Mouse (Mus musculus) CD8-positive naive resting alpha-beta T cell, adult 2 months (primary cell): Measurements from ENCODE around the gene Gm16867.
"Not testable (repeated sequence)": the region's sequence is repeated elsewhere in the genome, so short reads cannot be mapped to it uniquely, and the experiment has no call there.

Experiments
- DNase-seq, 2 experiments: peaks; one replicate each; pipeline ENCODE4 v3.0.0; 2022; ENCODE audit warnings: low read depth in 2 of 2, low spot score in 2 of 2

Gene Gm16867

GRCm38 (mm10) chr14:69503174-69503573, at the start of gene Gm16867:
Gene Gm16867 (minus strand): TSS chr14:69503362.
- not testable (repeated sequence) for DNase-seq

DNA sequence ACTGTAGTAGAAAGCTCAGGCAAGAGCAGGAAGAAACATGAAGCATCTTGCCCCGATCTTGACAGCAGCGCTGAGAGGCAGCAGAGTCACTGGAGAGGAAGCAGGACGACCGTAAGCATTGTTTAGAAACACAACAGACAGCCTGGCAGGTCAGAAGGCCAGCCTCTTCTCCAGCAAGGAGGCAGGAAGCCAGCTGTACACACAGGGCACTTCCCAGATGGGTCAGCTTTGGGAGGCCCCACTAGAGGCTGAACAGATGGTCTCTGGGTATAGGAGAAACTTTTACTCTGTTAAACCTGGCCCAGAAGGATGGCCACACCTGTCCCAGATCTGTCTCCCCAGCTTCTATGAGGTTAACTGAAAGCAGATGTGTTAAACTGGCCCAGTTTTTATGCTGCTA, 44.1 kb upstream of the Gm16867 start:
- DNase-seq, result not testable (repeated sequence)

GRCm38 (mm10) chr14:69545052-69545451, 41.9 kb upstream of the Gm16867 start:
- DNase-seq, result not testable (repeated sequence)

DNA sequence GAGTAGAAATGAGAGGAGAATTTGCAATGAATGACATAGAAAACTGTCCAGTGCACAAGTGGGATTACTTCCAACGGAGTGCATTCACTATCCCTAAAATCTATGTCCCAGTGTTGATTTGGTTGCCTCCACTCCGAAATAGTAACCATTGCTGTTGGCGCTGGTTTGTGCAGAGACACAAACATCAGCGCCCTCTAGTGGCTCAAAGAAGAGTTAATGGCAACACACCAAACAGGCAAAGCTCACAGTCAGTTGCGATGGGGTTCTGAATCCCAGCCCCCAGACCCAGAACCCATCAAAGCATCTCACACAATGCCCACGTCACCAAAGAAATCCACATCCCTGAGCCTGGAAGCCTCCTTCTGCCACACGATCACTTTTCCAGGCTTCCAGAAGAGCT, 40.9 kb upstream of the Gm16867 start:
- DNase-seq, result not testable (repeated sequence)

GRCm38 (mm10) chr14:69542695-69543094, 39.5 kb upstream of the Gm16867 start:
- not testable (repeated sequence) for DNase-seq

DNA sequence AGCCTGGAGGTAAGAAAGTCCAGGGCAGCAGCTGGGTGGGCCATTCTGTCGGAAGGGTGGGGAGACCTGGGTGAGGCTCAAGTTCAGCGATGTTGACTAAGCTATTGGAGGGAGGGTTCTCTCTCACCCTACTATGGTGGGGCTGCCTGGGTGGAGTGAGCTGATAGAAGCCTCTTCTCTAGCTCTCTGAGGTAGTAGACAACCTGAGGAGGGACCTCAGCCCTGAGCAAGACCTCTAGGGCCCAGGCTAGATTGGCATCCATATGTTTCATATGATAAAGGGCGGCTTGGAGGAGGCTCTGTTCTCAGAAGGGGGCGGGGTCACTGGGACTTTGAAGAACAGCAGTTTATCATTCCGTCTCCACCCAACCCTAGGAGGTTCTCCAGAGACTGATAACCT, 37.0 kb upstream of the Gm16867 start:
- DNase-seq, result not testable (repeated sequence)

DNA sequence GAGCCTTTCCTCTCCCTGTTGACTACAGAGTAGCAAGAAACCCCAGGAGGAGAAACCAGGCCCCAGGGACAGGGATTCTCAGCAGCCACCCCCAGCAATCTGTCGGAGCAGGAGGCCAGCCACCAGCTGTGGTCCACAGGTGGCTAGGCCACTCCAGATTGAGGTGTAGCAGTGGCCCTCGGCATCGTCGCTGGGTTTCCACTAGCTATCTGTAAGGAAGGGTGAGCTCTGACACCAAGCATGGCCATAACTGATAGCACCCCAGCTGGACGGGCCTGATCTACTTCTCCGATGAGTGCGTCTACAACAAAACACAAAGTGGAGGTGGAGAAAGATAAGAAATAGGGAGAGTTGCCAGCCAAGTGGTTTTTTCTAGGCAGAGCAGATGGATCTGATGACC, 33.4 kb upstream of the Gm16867 start:
- DNase-seq, result not testable (repeated sequence)

GRCm38 (mm10) chr14:69526202-69526601, 23.0 kb upstream of the Gm16867 start:
- not testable (repeated sequence) for DNase-seq

GRCm38 (mm10) chr14:69523001-69523400, 19.8 kb upstream of the Gm16867 start:
- DNase-seq, result not testable (repeated sequence)

DNA sequence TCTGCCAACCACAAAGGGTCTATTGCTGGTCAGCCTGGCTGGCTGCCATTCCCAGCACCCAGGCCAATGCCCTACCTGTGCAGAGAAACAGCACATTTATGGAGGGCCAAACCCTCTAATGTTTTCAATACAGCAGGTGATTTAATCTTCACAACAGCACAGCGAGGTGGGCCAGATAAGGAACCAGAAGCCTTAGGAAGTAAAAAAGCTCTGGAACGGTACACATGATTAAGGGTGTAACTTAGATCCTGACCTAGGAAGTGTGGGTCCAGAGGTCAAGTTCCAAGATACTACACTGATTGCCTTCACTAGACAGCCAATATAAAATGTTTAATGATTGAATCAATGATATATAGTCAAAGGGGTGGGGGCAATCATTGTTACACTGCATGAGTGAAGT, 17.6 kb upstream of the Gm16867 start:
- not testable (repeated sequence) for DNase-seq

DNA sequence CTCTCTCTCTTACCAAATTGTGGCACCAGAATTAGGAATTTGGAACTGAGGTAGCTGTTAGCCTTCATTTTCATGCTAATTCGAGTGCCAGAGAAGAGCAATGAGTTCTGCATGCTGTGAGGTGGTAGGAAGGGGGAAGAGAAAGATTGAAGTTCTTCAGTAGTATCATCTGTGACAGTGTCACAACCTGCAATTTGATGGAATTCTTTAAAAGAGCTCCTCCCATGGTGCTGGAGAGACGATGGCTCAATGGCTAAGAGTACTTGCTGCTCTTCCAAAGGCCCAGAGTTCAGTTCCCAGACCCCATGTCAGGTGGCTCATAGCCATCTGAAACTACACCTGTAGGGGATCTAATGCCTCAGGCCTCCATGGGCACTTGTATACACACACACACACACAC, 9.3 kb upstream of the Gm16867 start, which contains the start of gene Gm27179:
TSS of gene Gm27179 (minus strand) at position 101 of the 400 bp plus-strand sequence.
- not testable (repeated sequence) for DNase-seq

DNA sequence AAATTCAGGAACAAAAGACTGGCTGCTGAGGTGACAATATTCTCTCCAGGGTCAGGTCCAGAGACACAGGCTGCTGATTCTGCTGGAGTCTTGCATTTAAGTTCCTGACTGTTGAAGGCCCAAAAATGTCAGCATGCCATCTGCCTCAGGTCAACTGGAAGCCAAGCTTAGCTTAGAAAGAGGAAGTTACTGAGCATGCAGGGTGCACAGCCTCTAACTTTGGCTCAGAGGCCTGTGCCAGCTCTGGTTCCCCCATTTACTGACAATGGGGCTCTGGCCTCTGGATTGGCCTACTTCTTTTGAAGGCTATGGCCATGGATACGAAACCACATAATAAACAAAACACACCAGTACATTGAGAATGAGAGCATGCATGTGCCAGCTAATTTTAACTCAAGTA, 3.8 kb upstream of the Gm16867 start:
- not testable (repeated sequence) for DNase-seq

- DNase-seq, result not testable (repeated sequence)
These were observed 567 bp downstream of the Gm16867 start for GRCm38 (mm10) chr14:69502440-69503150.

DNA sequence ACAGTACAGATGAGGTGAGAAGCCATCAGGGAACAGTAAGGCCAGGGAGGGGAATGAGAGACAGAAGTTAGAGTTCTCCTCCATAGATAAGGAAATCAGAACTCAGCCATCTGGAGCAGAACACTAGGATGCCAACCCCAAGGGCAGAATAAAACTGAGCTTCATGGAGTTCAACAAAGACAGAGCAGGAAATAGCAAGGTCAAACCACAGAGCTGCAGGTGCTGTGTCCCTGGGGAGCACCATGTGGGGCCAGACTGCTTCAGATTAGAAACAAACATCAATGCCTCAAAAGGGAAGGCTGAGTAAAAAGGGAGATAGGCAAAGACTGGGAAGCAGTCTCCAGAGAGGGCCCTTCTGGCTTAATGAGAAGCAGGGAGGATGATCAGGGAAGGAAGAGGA, 6.9 kb downstream of the Gm16867 start:
- not testable (repeated sequence) for DNase-seq

DNA sequence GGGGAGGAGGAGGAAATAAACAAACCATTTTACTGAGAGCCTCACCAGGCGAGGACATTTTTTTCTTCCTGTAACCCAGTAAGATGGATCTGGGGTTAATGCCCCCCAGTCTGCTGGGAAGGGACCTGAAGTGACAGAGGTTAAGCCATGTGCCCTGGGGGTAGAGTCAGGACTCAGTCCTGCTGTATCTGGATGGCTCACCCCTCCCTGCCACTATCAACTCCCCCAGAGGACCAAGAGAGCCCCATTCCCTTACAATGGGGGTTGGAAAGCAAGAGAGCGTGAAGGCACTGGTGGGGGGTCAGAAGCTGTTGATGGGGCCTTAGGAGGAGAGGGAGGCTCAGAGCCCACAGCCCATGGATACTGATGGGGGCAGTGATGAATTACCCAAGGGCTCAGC, 8.2 kb downstream of the Gm16867 start:
- not testable (repeated sequence) for DNase-seq

- DNase-seq, result not testable (repeated sequence)
These were observed 8.6 kb downstream of the Gm16867 start for GRCm38 (mm10) chr14:69494522-69494921.

- DNase-seq, result not testable (repeated sequence)
These were observed 15.2 kb downstream of the Gm16867 start for GRCm38 (mm10) chr14:69488001-69488400.

- not testable (repeated sequence) for DNase-seq
These were observed 17.6 kb downstream of the Gm16867 start for GRCm38 (mm10) chr14:69485466-69486135.

DNA sequence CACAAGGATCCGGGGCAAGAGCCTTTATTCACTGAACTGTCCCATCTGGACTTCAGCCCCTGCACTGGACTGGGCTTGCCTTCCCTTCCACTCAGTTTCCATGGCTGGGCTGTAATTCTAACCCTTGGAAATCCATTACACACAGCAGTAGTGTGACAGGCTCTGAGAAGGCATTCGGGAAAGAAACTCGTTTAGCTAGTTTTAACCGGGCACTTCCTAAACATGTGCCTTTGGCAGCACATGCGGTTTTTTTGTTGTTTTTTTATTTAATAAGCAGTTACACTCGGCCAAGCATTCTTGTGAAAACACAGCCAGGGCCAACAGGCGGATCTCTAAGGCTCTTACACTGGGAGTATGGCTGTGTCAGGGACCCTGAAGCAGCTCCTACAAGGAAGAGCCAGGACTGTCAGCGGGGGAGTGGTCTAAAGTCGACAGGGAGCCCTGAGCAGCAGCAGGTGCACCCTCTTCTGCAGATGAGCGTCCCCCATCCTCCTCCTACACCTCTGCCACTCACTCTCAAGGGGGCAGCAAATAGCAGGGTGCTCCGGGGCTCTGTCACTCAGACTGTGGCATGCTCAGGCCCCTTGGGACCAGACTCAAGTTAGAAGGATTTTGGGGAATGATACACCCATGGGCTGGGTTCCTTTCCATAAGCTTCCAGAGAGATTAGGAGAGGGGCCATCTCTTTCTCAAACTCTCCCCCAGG, 29.1 kb downstream of the Gm16867 start:
- not testable (repeated sequence) for DNase-seq

DNA sequence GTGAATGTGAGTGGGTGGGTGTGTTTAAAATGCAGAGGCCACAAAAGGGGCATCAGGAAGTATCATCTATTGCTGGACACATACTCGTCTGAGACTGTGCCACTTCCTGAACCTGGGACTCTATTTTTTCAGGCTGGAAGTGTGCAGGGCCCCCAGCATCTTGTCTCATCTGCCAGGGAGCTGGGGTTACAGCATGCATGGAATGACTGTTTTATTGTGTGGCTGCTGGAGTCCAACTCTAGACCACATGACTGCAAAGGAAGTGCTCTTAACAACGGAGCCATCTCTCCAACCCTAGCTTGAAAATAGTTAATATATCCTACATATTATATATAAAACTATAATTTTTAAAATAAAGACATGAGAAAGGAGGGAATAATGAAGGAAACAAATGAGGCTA, 29.8 kb downstream of the Gm16867 start:
- not testable (repeated sequence) for DNase-seq

GRCm38 (mm10) chr14:69470122-69470708, 32.9 kb downstream of the Gm16867 start:
- DNase-seq, result not testable (repeated sequence)
